Comparison of ENCODE assay signal across 21 mouse cellular contexts in the genomic region with DNA sequence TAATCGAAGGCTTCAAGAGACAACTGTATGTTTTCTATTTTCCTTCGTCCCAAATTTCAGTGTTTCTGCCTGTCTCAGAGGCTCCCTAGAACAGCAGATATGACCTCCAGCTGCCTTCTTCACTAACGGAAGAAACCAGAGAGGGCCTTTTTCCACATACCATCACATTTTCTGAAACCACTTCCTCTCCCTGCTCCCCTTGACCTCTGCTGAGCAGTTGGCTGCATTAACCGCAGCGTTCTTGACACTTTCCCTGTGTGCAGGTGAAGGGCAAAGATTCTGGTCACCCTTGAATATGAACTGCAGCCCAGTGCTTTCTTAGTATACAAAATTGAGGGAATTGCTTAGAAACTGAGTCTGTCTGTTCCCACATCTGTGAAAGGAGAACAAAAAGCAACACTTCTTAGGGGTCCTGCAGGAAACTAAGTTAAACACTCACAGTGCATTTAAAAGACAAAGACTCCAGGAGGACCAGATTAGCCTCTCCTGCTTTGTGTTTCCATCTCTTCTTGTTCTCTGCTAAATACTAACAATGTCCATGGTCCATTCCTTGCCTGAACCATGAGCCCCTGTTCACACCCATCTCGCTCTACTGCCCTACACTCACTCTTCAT.
DNase-seq lines count a peak whose midpoint lies in the region; ATAC-seq and TF ChIP-seq lines count a peak whose summit lies in the region.
"Had no signal": no experiment of that assay in that cellular context is flagged by ENCODE, and none has a peak within 500 bp of the region (broad histone marks: within the 10 kb centered on the region; RNA-seq: fewer than 3 reads in every experiment).

No protein-coding gene starts in this region.

- no peaks in the 10 kb centered on the region for H3K9me3 ChIP-seq in kidney, postnatal 0 days (replicated peaks; ENCODE audit: low read length)
- H3K9me3 ChIP-seq: embryonic facial prominence, embryonic 13.5 days; hindbrain, embryonic 13.5 days; neural tube, embryonic 15.5 days had no signal

- DNase-seq in kidney, postnatal 0 days (ENCODE audit: low spot score): peak; percentile 33
- DNase-seq in kidney, adult 11 months: no peak
- peak; percentile 17 for DNase-seq in ES-CJ7 (ENCODE audit: low read depth, low spot score)
- DNase-seq in thymus, postnatal 36 days: peak; percentile 42 to 53
- DNase-seq in adrenal gland, postnatal 14 days: no peak
- no peak for DNase-seq in gastrocnemius, postnatal 14 days
- DNase-seq: B cell, adult 2 months; cerebellum, adult 11 months; cerebellum, postnatal 25 days; forebrain, postnatal 0 days; gastrocnemius, adult 2 months; heart, adult 2 months; kidney, postnatal 10 days; retina, postnatal 1 day had no signal

- ATAC-seq in kidney, postnatal 0 days (replicated peaks; ENCODE audit: low FRiP score, low read depth): no peak
- peak; percentile 74 for ATAC-seq in megakaryocyte, adult 5-6 weeks (ENCODE audit: poor library complexity, severe bottlenecking)
- ATAC-seq: forebrain, postnatal 0 days; intestine, embryonic 16.5 days; lung, postnatal 0 days had no signal

- no peaks in the 10 kb centered on the region for H3K27me3 ChIP-seq in kidney, postnatal 0 days (ENCODE audit: insufficient read depth, low read length)
- H3K27me3 ChIP-seq: embryonic facial prominence, embryonic 13.5 days; hindbrain, embryonic 13.5 days; neural tube, embryonic 15.5 days had no signal

- TF ChIP-seq CTCF in kidney, postnatal 0 days (IDR thresholded peaks at IDR 0.05; ENCODE audit: low read depth): no peak

- no peak overlapping the region for H3K4me3 ChIP-seq in kidney, postnatal 0 days (replicated peaks; ENCODE audit: low read depth, low read length)
- H3K4me3 ChIP-seq: embryonic facial prominence, embryonic 13.5 days; gastrocnemius, adult 2 months; heart, adult 2 months; hindbrain, embryonic 13.5 days; neural tube, embryonic 15.5 days had no signal

- H3K27ac ChIP-seq in kidney, postnatal 0 days: no peak overlapping the region
- H3K27ac ChIP-seq: embryonic facial prominence, embryonic 13.5 days; gastrocnemius, adult 2 months; heart, adult 2 months; hindbrain, embryonic 13.5 days; liver, embryonic 14.5 days; neural tube, embryonic 15.5 days had no signal

- 49% methylated on average over 6 of the region's 6 CpGs for WGBS in kidney, postnatal 0 days

- H3K36me3 ChIP-seq in kidney, postnatal 0 days (ENCODE audit: insufficient read depth, low read length): no peaks in the 10 kb centered on the region
- H3K36me3 ChIP-seq: embryonic facial prominence, embryonic 13.5 days; hindbrain, embryonic 13.5 days; neural tube, embryonic 15.5 days had no signal

- intact Hi-C loops in gastrocnemius, postnatal 14 days (cut with DNase I; ENCODE audit: low total_unique reads): no loop called here

- H3K4me1 ChIP-seq in kidney, postnatal 0 days (replicated peaks; ENCODE audit: insufficient read depth, low read length): no peaks in the 10 kb centered on the region
- H3K4me1 ChIP-seq: embryonic facial prominence, embryonic 13.5 days; hindbrain, embryonic 13.5 days; neural tube, embryonic 15.5 days had no signal

- H3K9ac ChIP-seq in kidney, postnatal 0 days (ENCODE audit: low read depth, low read length): no peak overlapping the region
- H3K9ac ChIP-seq: embryonic facial prominence, embryonic 13.5 days; forebrain, postnatal 0 days; hindbrain, embryonic 13.5 days; liver, embryonic 14.5 days; neural tube, embryonic 15.5 days had no signal

- H3K4me2 ChIP-seq in kidney, postnatal 0 days (ENCODE audit: low read length): no peak overlapping the region
- H3K4me2 ChIP-seq: embryonic facial prominence, embryonic 13.5 days; hindbrain, embryonic 13.5 days; neural tube, embryonic 15.5 days had no signal

Comparison
In these comparisons a context has a peak if more than half of its experiments do, and no peak if none do; other contexts are left out.
1. DNase-seq: peak in kidney, postnatal 0 days (single experiment), ES-CJ7 (single experiment) and thymus, postnatal 36 days (2 of 2); none in kidney, adult 11 months (single experiment), adrenal gland, postnatal 14 days (single experiment) and gastrocnemius, postnatal 14 days (single experiment).